Mouse (Mus musculus): ENCODE measurements around the gene Ripply3.
A peak's percentile ranks its signal among the peaks of the same experiment; 100 is the strongest.

Ripply3 gene

DNA sequence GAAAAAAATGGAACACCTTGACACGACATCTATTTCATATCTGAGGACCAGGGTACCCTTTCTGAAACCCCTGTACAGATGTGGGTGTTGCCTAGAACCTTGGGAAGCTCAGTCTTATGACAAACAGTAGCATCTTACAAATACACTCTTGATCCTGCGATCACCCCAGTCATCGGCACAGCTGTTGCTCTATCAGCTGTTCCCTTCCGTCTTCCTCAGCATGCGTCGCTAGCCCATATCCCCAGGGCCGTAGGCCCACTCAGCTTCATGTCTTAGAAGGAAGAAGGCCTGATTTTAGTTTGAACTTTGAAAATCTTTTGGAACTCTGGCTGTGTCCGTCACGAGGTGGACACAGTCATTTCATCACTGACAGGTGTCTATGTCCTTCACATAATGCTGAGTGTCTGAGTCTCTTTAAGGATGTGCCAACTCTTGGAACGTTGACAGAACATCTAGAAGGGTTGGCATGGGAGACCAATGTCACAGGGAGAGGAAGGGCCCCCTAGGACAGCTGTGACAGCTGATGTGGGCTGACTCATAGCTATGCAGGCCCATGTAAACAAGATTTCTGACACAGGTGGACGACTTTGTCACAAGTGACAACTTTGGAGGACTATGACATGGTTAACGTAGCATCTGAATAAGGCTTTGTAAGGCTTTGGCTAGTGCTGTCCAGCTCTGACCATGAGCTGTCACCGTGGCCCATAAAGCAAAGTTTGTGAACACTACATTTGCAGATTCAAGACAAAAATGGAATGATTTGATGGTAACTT, 32.5 kb downstream of the Ripply3 start:
- no peak for DNase-seq

- peak; percentile 52 for DNase-seq
These were observed 34.1 kb downstream of the Ripply3 start for GRCm38 (mm10) chr16:94362174-94362873.

DNA sequence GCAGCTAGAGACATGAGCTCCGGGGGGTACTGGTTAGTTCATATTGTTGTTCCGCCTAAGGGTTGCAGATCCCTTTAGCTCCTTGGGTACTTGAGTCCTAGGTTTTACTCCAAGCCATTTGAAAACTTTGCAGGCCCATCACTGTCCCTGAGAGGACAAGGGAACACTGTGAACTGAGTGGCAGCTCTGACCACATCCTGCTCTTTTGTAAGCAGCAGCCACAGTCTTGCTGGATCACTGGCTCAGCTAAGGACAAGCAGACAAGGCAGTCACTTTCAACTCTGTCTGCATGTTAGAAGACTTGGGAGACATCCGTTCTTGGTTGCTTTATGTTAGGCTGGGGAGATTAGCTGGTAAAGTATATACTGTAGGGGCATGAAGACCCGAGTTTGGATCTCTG, 35.6 kb downstream of the Ripply3 start:
- no peak for DNase-seq

GRCm38 (mm10) chr16:94365435-94365834, 37.2 kb downstream of the Ripply3 start:
- no peak for DNase-seq

DNA sequence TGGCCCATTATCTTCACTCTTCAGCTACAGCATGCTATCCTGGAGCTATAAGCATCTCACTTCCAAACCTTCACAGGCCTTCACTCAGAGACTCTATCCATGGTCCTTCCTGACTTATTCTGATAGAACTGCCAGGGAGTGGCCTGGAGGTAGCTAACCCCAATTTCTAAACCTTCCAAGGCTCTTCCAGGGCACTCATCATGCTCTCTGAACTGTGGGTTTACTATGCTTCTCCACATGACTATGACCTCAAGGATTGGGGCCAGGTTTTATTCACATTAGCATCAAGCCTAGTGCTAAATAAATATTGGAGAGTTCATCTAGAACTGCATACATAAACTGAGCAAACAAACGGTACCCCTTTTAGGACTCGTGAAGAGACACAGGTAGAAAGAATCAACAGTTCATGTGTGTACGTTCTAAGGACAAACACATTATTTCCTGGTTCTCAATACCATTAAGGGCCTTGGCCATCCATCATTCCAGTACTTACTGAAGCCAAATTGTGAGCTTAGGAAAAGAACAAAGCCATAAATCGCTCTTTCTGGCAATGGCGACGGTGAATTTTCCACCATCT, 41.5 kb downstream of the Ripply3 start:
- no peak for DNase-seq

GRCm38 (mm10) chr16:94370173-94370914, 42.1 kb downstream of the Ripply3 start, which contains the start of gene Ttc3:
Gene Ttc3, plus strand, starts transcription at chr16:94370618.
- peak; percentile 96 to 98 for DNase-seq

DNA sequence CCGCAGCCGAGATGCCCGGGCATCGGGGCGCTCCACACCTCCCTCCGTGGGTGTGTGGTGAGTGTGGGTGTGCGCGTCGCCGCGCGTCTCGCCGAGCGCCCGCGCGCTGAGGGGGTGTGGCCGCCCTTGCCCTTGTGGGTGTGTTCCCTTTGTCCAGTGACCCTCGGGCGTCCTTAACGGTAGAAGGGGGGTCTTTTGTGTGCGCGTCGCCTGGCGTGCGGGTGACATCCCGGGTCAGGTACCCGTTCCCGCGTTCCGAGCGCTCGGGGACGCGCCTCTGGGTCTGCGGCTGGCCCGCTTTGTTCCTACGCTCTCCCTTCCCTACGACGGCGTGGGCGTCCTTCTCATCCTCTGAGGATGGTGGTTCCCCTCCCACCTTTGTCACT, 42.7 kb downstream of the Ripply3 start:
- DNase-seq = peak in 1 of 2 experiments; percentile 74

DNA sequence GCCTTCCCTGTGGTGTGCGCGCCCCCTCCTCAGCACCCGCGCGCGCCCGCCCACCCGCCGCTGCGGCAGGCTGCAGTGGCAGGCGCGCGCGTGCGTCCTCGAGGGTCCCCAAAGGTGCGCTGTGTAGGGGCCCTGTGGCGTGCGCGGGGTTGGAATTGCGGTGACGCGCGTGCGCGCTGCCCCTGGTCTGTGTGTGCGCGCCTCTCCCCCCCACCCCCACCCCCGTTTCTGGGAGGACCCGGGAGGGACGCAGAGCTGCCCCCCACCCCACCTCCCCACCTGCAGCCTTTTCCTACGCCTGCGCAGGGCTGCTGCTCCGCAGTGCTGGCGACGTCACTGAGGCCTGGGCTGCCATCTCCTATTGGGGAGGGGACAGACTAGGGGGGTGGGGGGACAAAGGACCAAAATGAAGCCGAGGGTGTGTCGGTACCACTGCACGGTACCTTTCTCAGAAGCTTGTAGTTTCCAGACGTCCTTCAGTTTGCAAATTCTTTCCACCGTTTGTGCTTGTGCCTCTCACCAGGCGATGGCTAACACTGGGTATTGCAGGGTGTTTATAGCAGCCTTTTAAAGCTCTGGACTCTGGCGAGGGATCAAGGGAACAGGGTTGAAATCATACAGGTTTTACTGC, 43.2 kb downstream of the Ripply3 start, which contains the start of gene Pigp:
Gene Pigp (minus strand): TSS at position 542 of the 631 bp plus-strand sequence.
- peak; percentile 66 to 69 for DNase-seq

GRCm38 (mm10) chr16:94379386-94379785, 51.2 kb downstream of the Ripply3 start:
- no peak for DNase-seq

DNA sequence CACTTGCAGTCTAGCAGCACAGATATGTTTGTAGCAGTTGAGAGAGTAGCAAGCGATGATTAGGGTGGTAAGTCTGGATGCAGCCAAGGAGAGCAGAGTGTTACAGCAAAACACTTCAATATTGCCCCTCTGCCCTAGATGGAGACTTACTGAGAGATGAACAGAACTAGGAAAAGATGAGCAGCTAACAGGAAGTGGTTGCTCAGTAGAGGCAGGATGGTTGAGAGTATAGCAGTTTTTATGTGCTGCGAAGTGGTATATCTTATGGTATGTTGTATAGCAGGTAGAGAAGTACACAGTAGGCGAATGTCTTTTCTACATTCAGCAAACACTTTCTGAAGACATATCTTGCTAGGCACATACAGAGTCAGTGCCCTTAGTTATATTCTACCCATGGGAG, 55.1 kb downstream of the Ripply3 start:
- no peak for DNase-seq
